Mouse (Mus musculus) adrenal gland, postnatal 0 days (tissue): ENCODE results near the gene Pkn3. TPM values are rescaled to one million over a fixed set of nuclear protein-coding genes. Genes with fewer than 3 reads are reported as not detected.

Experiments used
- polyA plus RNA-seq: library from polyadenylated mRNA; unstranded; fragments of >200 nt; fragmentation: Nextera tagmentation; extraction: Ambion mirVana; gene quantifications from 2 replicates; pipeline ENCODE4 v1.2.1, GENCODE M21; 2015

Gene Pkn3
- 2.3 and 4.8 TPM in 2 replicates for polyA plus RNA-seq

GRCm38 (mm10) chr2:30077502-30078348 is at the start of gene Pkn3:
Pkn3 (plus strand) TSS chr2:30077684.

DNA sequence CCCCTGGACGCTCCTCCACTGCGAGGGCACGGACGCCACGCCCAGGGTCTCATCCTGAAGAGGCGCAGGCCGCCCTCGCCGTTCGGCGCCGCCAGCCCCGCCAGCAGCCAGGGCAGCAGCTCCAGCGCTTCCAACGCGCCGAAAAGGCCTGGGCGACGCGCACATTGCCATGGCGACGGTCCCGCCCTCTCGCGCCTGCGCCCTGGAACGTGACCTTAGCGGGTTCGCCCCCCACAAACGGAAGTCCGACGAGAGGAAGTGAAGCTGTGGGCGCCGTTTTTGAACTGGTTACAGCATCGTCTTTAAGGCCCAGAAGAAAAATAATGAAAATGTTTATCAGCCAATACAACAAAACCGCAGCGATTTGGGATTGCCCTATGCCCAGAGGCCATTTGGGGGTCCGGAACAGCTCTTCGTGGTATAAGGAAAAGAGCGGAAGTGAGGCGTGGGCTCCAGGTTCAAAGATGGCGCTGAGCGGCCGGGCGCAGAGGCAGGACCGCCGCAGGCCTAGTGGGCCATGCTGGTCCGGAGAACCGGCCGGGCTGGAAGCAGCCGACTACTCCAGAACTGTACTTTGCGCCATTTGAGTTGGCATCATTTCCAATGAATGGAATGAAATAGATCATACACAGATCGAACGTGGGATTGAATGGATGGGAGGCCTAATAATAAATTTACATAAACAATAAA is 28.6 kb upstream of the Pkn3 start, which contains the start of gene Wdr34:
TSS of gene Wdr34 (minus strand) at position 183 of the 690 bp plus-strand sequence.

DNA sequence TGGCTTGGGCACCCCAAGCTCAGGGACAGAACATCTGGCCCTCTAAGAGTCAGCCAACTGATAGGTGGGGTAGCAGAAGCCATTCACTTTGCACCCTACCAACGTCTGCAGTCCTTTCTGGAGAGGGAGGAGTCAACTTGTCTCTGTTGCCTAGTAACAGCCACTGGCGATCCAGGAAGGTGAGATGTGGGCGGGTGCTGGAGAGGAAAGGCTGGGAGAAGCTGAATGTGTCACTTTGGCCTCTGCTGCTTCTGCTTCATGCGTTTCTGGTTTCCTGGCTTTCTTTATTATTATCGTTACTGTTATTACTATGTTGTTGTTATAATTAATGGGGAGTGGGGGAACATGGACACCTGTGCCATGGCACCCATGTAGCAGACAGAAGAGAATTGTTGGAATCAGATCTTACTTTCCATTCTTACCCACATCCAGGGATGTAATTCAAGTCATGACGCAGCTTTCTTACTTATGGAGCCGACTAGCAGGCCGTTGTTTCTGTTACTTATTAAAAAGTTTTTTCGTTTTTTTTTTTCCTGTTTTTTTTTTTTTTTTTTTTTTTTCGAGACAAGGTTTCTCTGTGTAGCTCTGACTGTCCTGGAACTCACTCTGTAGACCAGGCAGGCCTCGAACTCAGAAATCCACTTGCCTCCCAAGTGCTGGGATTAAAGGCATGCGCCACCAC is 20.1 kb upstream of the Pkn3 start, which contains the start of gene Set:
TSS of gene Set (plus strand) at position 156 of the 682 bp plus-strand sequence.

GRCm38 (mm10) chr2:30093471-30094207 is 16.2 kb downstream of the Pkn3 start, which contains the start of gene Zdhhc12:
Zdhhc12 (minus strand) TSS chr2:30093648.

GRCm38 (mm10) chr2:30124472-30125274 is 47.2 kb downstream of the Pkn3 start, which contains the start of gene Zer1:
Zer1 (minus strand) TSS chr2:30124585.

DNA sequence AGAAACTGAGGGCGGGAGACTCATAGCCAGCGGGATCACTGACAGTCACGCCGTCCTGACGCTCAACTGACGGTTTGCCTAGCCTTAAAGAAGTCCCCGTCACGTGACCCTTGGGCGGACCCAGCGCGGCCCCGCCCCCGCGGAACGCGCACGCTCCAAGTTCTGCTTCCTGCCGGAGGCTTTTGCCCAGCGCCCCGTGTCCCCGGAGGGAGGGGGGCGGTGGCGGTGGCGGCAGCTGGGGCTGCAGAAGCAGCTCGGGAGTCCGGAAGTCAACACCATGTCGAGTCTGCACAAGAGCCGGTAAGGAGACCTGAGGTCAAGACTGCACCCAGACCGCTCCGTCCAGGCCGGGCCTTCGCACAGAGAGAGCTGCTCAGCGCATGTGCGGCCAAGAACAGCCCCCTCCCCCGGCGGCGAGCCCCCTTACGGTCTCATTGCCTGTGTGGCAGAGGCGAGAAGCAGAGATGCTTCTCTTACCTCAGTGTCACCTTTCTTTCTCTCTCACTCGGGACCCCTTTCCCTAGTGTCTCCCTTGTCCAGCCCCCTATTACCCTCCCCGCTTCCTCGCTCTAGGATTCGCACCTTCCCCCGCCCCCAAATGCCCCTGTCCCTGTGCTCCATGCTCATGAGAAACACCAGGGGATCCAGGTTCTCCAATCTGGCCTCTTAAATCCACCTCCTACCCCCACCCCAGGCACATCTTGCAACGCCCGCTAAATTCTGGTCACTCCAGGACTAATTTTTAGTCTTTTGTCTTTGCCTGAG is 56.3 kb downstream of the Pkn3 start, which contains the start of gene Tbc1d13:
TSS of gene Tbc1d13 (plus strand) at position 134 of the 765 bp plus-strand sequence.

Other genes with a start within 250 kb of the Pkn3 start
- 25.0 and 27.7 TPM in 2 replicates for gene Cercam, start 208.5 kb upstream of the Pkn3 start, polyA plus RNA-seq
- 22.2 and 35.4 TPM in 2 replicates for gene Odf2, start 188.5 kb upstream of the Pkn3 start, polyA plus RNA-seq
- 26.8 and 35.8 TPM in 2 replicates for gene Gle1, start 142.3 kb upstream of the Pkn3 start, polyA plus RNA-seq
- gene Sptan1, start 112.1 kb upstream of the Pkn3 start, polyA plus RNA-seq: 50.5 and 78.8 TPM in 2 replicates
- gene Wdr34, start 28.8 kb upstream of the Pkn3 start, polyA plus RNA-seq: 27.3 and 30.6 TPM in 2 replicates
- 172 and 260 TPM in 2 replicates for gene Set, start 20.3 kb upstream of the Pkn3 start, polyA plus RNA-seq
- gene Zdhhc12, start 16.0 kb downstream of the Pkn3 start, polyA plus RNA-seq: 24.9 and 31.7 TPM in 2 replicates
- 5.2 and 6.6 TPM in 2 replicates for gene Zer1, start 46.9 kb downstream of the Pkn3 start, polyA plus RNA-seq
- 3.1 and 7.6 TPM in 2 replicates for gene Tbc1d13, start 56.1 kb downstream of the Pkn3 start, polyA plus RNA-seq
- 29.2 and 38.9 TPM in 2 replicates for gene Endog, start 93.8 kb downstream of the Pkn3 start, polyA plus RNA-seq
- gene Spout1, start 100.8 kb downstream of the Pkn3 start, polyA plus RNA-seq: 25.1 and 32.0 TPM in 2 replicates
- gene Kyat1, start 128.2 kb downstream of the Pkn3 start, polyA plus RNA-seq: 7.2 and 12.4 TPM in 2 replicates
- gene Lrrc8a, start 160.0 kb downstream of the Pkn3 start, polyA plus RNA-seq: 31.8 and 34.7 TPM in 2 replicates
- 0.11 and 0.12 TPM in 2 replicates for gene Gm28035, start 162.9 kb downstream of the Pkn3 start, polyA plus RNA-seq
- gene Phyhd1, start 188.5 kb downstream of the Pkn3 start, polyA plus RNA-seq: 7.4 and 9.5 TPM in 2 replicates
- gene Gm28038, start 203.4 kb downstream of the Pkn3 start, polyA plus RNA-seq: not detected in 2 replicates
- gene Dolk, start 208.7 kb downstream of the Pkn3 start, polyA plus RNA-seq: 23.1 and 40.6 TPM in 2 replicates
- gene Nup188, start 208.7 kb downstream of the Pkn3 start, polyA plus RNA-seq: 16.5 and 23.9 TPM in 2 replicates